Mouse (Mus musculus) intestine, embryonic 15.5 days (tissue): ENCODE results near the gene Mpv17l2. TPM values are rescaled to one million over a fixed set of nuclear protein-coding genes. Genes with fewer than 3 reads are reported as not detected.

Experiments
- ATAC-seq: fragments of 200-750 bp; cut with Nextera tagmentation; 2 replicates; pipeline ENCODE4 v1.8.0; 2017; ENCODE audit warnings: moderate TSS enrichment, moderate library complexity
- H3K27ac ChIP-seq: fragments of 300-500 bp; sonication (generic); 2 replicates; pipeline ENCODE4 v1.5.1; 2015; ENCODE audit warnings: mild to moderate bottlenecking, inconsistent platforms
- H3K27me3 ChIP-seq: fragments of 300-500 bp; sonication (generic); replicated peaks from 2 replicates; pipeline ENCODE4 v1.6.1; 2015; ENCODE audit warnings: inconsistent platforms
- H3K36me3 ChIP-seq: fragments of 300-500 bp; sonication (generic); 2 replicates; pipeline ENCODE4 v1.6.1; 2015; ENCODE audit warnings: inconsistent platforms
- H3K4me1 ChIP-seq: fragments of 300-500 bp; sonication (generic); replicated peaks from 2 replicates; pipeline ENCODE4 v1.6.1; 2015; ENCODE audit warnings: inconsistent platforms
- H3K4me2 ChIP-seq: fragments of 300-500 bp; sonication (generic); replicated peaks from 2 replicates; pipeline ENCODE4 v1.6.1; 2015; ENCODE audit warnings: mild to moderate bottlenecking, inconsistent platforms
- H3K4me3 ChIP-seq: fragments of 300-500 bp; sonication (generic); replicated peaks from 2 replicates; pipeline ENCODE4 v1.5.1; 2015; ENCODE audit warnings: inconsistent platforms
- H3K9ac ChIP-seq: fragments of 300-500 bp; sonication (generic); 2 replicates; pipeline ENCODE4 v1.6.1; 2015; ENCODE audit warnings: inconsistent platforms
- H3K9me3 ChIP-seq: fragments of 300-500 bp; sonication (generic); 2 replicates; pipeline ENCODE4 v1.6.1; 2016; ENCODE audit warnings: inconsistent platforms
- WGBS: fragments of 180-500 bp; shearing (Covaris S2); methylation state at CpG from one replicate; pipeline ENCODE4 v1.1.7; 2015; 5-methylcytosine and 5-hydroxymethylcytosine counted together
- polyA plus RNA-seq: library from polyadenylated mRNA; unstranded; fragments of >200 nt; fragmentation: Nextera tagmentation; extraction: Ambion mirVana; gene quantifications from 2 replicates; pipeline ENCODE4 v1.2.1, GENCODE M21; 2015

The Mpv17l2 gene
- polyA plus RNA-seq, 1 experiment from 2014 or later: 59.1 TPM

DNA sequence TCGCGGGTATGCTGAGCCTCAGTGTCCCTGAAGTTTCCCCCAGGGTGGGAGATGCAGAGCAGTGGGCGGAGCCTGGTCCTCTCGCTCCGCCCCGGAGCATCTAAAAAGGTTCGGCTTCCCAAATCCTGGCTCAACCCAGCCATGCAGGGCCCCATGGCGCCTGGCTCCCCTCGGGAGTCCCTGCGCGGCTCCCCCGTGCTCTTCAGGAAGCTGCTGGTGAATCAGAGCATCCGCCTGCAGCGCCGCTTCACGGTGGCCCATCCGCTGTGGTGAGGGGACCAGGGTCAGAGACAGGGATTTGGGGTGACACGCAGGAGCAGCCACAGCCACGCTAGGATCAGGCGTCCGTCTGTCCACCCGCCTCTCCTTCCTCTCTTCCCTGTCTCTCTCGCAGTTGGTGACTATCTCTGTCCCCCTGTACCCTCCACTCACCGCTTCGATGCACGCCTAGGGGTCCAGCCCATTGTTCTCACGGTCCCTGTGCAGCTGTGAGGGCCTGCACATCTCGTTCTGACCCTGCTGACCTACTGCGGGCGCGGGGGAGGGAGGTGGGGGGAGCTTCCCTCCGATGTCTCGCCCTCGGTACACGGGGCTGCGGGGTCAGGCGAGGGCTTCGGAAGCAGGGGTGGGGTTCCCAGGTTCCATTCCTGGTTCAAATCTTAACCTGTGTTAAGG, 17.6 kb downstream of the Mpv17l2 start:
- Histone ChIP-seq H3K4me3 (peak overlapping the region; percentile 7; the same call in 1 of the 2 replicates), H3K4me1 (peaks cover 17% of the 10 kb centered on the region), H3K4me2 (peak overlapping the region; percentile 59), H3K27ac (no peak overlapping the region), H3K9ac (0 out of 2 replicates have a peak overlapping the region, but pooled peaks have one; percentile 10), H3K27me3 (peaks cover 68% of the 10 kb centered on the region), H3K9me3 (no peaks in the 10 kb centered on the region), H3K36me3 (no peaks in the 10 kb centered on the region)
- ATAC-seq: 0 out of 2 replicates have a peak, but pooled peaks have one; percentile 12
- 6% methylated on average over 38 of the region's 38 CpGs for WGBS

DNA sequence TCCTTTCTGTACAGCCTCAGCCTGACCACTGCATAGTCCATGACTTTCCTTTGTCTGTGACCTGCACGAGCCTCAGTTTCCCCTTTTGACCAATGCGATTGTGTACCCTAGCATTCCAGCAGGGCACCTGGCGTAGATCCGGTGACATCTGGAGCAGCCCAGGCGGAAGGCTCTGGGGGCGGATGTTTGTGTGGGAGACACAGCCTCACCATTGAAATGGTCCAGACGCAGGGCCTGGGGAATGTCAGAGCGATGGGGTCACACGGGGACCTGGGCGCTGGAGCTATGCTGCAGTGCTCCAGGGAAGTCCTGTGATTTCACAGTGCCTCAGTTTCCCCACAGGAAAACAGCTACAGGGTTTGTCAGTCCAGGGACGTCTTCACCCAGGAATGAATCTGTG, 18.6 kb downstream of the Mpv17l2 start:
- Histone ChIP-seq H3K27ac (no peak overlapping the region), H3K27me3 (peaks cover 60% of the 10 kb centered on the region), H3K4me3 (no peak overlapping the region), H3K9me3 (no peaks in the 10 kb centered on the region), H3K36me3 (no peaks in the 10 kb centered on the region), H3K9ac (no peak overlapping the region), H3K4me1 (peaks cover 17% of the 10 kb centered on the region), H3K4me2 (no peak overlapping the region)
- 44% methylated on average over 11 of the region's 11 CpGs for WGBS
- ATAC-seq: no peak

DNA sequence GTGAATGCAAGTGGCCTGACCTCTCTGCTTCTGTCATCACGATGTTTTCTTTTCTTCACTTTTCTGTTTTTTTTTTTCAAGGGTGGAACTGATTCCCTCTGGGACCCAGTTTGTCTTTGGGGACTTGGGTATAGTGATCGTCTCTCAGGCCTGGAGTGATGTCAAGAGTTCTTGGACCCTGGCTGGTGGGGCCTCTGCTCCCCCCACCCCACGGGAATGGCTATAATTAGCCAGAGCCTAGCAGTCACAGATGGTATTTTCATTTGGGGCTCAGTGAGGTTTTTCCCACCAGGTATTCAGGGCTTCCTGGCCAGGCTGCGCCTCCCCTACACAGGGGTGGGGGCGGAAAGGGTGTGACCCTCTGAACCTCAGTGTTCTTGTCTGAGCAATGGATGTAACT, 19.1 kb downstream of the Mpv17l2 start:
- WGBS: 54% methylated on average over 5 of the region's 5 CpGs
- ATAC-seq: no peak
- Histone ChIP-seq H3K27me3 (peaks cover 56% of the 10 kb centered on the region), H3K9me3 (no peaks in the 10 kb centered on the region), H3K4me1 (peaks cover 17% of the 10 kb centered on the region), H3K36me3 (no peaks in the 10 kb centered on the region), H3K4me2 (no peak overlapping the region), H3K9ac (no peak overlapping the region), H3K27ac (no peak overlapping the region), H3K4me3 (no peak overlapping the region)

DNA sequence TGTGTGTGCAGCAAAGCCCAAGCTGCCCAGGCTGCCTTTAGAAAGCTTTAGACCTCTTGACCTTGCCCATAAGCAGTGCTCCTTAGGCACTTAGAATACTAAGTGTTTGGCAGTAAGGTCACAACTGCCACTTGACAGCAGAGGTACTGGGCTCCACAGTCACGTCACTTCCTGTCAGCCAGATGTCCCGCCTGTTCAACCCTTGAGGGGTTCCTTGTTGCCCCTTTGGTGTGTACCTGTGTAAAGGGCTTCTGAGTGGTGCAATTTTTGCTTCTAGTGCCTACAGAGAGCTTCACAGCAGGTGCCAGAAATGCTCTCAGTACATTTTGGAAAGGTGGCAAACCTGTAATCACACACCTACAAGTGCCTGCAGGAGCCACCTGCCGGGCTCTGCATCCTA, 22.5 kb downstream of the Mpv17l2 start:
- H3K9ac ChIP-seq: no peak overlapping the region
- WGBS: 64% methylated on average over 3 of the region's 3 CpGs
- no peaks in the 10 kb centered on the region for H3K36me3 ChIP-seq
- no peaks in the 10 kb centered on the region for H3K9me3 ChIP-seq
- H3K27ac ChIP-seq: no peak overlapping the region
- no peak for ATAC-seq
- H3K4me2 ChIP-seq: no peak overlapping the region
- peaks cover 23% of the 10 kb centered on the region for H3K27me3 ChIP-seq
- peaks cover 8% of the 10 kb centered on the region for H3K4me1 ChIP-seq
- no peak overlapping the region for H3K4me3 ChIP-seq

DNA sequence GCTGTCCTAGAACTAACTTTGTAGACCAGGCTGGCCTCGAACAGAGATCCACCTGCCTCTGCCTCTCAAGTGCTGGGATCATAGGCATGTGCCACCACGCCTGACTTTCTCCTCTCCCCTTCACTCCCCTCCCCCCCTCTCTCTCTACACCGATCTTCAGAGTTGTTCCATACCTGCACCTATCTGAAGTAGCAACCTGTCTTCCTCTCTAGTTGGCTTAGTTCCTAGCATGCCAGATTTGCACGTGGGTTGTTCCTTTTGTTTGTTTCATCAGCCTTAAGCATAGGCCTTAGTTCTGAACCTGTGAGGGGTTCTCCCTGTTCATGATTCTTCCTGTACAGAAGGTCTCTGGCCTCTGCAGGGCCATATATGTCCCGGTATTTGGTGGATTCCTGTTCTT, 23.0 kb downstream of the Mpv17l2 start:
- Histone ChIP-seq H3K9ac (no peak overlapping the region), H3K27me3 (peaks cover 18% of the 10 kb centered on the region), H3K4me3 (no peak overlapping the region), H3K36me3 (no peaks in the 10 kb centered on the region), H3K4me2 (no peak overlapping the region), H3K4me1 (0 out of 2 replicates have a peak, but pooled peaks cover 3% of the 10 kb centered on the region), H3K27ac (no peak overlapping the region), H3K9me3 (no peaks in the 10 kb centered on the region)
- ATAC-seq: no peak
- WGBS: 64% methylated on average over 5 of the region's 5 CpGs

DNA sequence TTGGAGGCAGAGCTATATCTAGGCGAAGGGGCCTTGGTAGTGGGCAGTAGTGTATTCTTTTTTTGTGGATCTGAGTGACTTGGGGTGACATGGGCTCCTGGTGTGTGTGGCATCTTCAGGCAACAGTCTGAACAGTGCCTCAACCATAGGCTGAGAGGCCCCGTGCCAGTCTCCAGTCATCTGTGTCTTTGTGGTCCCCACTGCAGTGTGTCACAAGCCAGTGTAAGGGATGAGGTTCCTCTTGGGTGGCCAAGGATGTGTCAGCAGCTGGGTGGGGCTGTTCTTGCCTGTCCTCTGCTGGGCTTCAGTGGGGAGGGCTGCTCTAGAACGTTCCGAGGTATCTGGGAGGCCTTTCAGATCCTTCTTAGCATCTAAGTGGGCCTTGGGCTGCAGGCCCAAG, 29.8 kb downstream of the Mpv17l2 start:
- no peaks in the 10 kb centered on the region for H3K9me3 ChIP-seq
- no peaks in the 10 kb centered on the region for H3K36me3 ChIP-seq
- ATAC-seq: no peak
- no peak overlapping the region for H3K9ac ChIP-seq
- no peak overlapping the region for H3K27ac ChIP-seq
- H3K4me2 ChIP-seq: no peak overlapping the region
- no peak overlapping the region for H3K4me3 ChIP-seq
- WGBS: 85% methylated on average over 4 of the region's 4 CpGs
- peaks cover 8% of the 10 kb centered on the region; the same call in 1 of the 2 replicates for H3K4me1 ChIP-seq
- peaks cover 20% of the 10 kb centered on the region for H3K27me3 ChIP-seq

DNA sequence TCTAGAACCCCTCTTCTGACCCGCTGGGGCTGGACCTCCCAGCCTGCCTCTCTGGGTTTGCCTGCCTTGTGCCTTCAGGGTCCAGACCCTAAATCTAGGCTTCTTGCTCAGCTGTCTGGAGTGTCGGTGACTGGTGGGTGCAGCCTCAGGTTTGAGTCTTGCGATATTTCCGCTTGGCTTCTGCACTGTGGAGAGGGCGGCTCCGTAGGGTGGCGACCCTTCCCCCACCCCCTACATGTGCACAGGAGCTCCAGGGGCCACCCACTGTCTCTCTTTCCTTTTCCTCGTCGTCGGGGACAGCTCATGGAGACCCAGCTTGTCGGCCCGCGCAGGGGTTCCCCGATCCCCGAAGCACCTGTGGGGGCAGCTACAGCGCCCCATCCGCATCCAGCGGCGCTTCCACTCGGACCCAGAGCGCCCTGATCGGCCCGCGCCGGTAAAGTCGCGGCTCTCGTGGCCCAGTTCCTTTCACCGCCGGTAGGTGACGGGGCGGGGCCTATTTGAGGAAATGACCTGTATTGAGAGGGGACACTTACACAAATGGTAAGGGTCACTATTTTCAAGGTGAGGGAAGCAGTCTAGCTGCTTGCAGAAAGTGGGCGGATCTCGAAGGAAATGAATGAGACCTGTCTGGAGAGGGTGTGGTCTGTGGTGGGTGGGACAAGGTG, 30.8 kb downstream of the Mpv17l2 start:
- Histone ChIP-seq H3K4me1 (peaks cover 8% of the 10 kb centered on the region; the same call in 1 of the 2 replicates), H3K36me3 (no peaks in the 10 kb centered on the region), H3K27ac (no peak overlapping the region), H3K9ac (peak overlapping the region; percentile 50), H3K27me3 (peaks cover 21% of the 10 kb centered on the region), H3K4me2 (peak overlapping the region; percentile 74), H3K4me3 (peak overlapping the region; percentile 38), H3K9me3 (no peaks in the 10 kb centered on the region)
- WGBS: 2% methylated on average over 34 of the region's 34 CpGs
- peak; percentile 62 for ATAC-seq

DNA sequence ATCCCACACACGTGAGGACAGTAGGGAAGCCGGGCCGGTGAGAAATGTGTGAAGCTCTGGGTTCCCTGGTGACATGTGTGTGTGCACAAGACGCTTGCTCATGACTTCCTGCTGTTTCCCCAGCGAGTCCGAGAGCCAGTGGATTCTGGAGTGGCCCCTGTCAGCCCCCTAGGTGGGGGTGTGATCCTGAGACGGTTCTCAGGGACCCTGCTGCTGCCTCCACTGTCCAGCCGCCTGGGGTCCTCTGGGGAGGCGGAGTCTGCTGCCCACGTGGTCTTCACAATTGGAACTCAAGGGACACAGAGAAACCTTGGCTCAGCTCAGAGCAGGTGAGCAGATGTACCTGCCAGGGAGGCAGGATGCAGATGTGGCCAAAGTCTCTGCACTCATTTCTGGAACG, 34.0 kb downstream of the Mpv17l2 start:
- Histone ChIP-seq H3K4me1 (peaks cover 11% of the 10 kb centered on the region; the same call in 1 of the 2 replicates), H3K9ac (no peak overlapping the region), H3K36me3 (no peaks in the 10 kb centered on the region), H3K27me3 (peaks cover 21% of the 10 kb centered on the region), H3K4me2 (no peak overlapping the region), H3K27ac (no peak overlapping the region), H3K9me3 (no peaks in the 10 kb centered on the region), H3K4me3 (no peak overlapping the region)
- WGBS: 52% methylated on average over 11 of the region's 11 CpGs
- ATAC-seq: no peak

DNA sequence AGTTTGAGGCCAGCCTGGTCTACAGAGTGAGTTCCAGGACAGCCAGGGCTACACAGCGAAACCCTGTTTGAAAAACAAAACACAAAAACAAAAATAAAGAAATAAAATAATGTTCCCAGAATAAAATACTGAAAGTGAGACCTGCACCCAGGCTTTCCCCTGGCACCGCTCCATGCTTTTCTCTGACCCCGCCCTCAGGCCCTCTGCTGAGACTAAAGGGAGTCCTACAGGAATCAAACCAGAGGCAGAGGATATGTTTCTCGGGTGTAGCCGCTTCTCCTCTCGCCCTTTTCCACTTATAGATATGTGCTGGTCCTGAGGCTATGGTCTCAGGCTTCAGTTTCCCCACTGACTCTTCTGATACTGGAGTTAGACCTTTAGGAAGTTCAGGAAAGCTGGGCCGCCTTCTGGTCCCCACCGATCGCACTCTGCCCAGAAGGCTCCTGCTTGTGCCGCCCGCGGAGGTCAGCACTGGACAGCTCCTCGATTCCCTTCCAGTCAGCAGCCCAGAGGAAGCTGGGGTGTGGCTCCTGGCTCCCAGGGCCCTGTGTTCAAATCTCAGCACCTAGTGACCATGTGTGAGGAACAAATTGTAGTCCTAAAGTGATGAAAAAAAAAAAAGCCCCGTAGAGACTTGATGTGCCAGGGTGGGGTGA, 34.8 kb downstream of the Mpv17l2 start:
- H3K9me3 ChIP-seq: no peaks in the 10 kb centered on the region
- no peak for ATAC-seq
- no peak overlapping the region for H3K27ac ChIP-seq
- 28% methylated on average over 14 of the region's 14 CpGs for WGBS
- no peaks in the 10 kb centered on the region for H3K36me3 ChIP-seq
- no peak overlapping the region for H3K4me3 ChIP-seq
- peaks cover 11% of the 10 kb centered on the region; the same call in 1 of the 2 replicates for H3K4me1 ChIP-seq
- H3K27me3 ChIP-seq: peaks cover 21% of the 10 kb centered on the region
- H3K4me2 ChIP-seq: no peak overlapping the region
- H3K9ac ChIP-seq: no peak overlapping the region

DNA sequence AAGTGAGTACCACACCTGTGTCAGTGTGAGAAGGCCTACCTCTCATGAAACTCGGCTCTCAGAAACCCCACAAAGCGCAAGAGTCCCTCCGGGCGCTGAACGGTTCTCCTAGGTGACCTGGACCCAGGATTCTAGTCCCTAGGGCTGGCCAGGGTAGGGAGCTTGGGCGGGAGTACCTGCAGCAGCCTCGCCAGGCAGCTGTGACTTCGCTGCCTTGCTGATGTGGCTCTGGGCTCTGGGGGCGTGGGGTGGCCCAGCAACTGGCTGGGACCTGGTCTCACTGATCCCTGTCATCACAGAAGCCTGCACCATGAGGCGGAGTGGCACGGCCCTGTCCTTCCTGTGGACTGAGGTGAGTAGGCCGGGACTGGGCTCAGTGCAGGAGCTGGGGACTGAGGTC, 36.5 kb downstream of the Mpv17l2 start:
- ATAC-seq: no peak

DNA sequence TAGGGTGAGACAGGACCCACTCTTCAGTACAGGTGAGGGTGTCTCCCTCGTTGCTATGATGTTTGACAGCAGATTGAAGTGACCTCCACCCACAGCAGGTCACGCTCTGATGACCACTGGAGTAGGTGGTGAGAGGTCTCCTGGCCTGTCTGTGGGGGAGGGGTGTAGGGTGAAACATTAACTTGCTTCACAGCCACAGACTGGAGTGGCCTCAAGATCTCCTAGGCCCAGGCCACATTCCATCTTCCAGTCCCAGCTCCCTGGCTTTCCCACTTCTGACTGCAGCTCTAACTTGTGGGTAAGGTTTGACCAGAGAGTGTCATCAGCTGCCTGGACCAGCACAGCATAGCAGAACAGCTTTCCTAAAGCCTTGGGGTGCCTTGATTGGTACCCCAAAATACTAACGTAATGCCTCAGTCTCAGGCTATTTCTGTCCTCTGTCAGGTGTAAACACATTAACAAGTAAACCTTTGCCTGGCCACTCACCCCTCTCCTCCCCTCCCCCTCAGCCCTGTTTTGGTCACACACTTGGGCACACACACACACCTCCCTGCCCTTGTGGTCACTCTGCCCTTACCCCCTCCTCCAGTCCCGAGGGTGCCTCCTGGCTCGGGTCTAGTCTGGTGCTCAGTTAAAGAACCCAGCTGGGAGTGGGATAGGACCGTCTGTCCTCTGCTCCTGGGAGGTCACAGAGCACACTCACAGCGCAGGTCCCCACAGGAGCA, 37.1 kb downstream of the Mpv17l2 start, which contains the start of gene Pde4c:
Pde4c (plus strand) TSS at position 235 of the 725 bp plus-strand sequence.
- Histone ChIP-seq H3K4me3 (no peak within 1 kb of the TSS), H3K9ac (no peak within 1 kb of the TSS)

More for the DNA sequence above, 36.5 kb downstream of the Mpv17l2 start:
- no peak overlapping the region for H3K27ac ChIP-seq
- no peak overlapping the region for H3K4me2 ChIP-seq
- H3K27me3 ChIP-seq: 0 out of 2 replicates have a peak, but pooled peaks cover 10% of the 10 kb centered on the region
- peaks cover 3% of the 10 kb centered on the region; the same call in 1 of the 2 replicates for H3K4me1 ChIP-seq
- 73% methylated on average over 12 of the region's 12 CpGs for WGBS
- no peaks in the 10 kb centered on the region for H3K9me3 ChIP-seq
- H3K36me3 ChIP-seq: no peaks in the 10 kb centered on the region
- H3K9ac ChIP-seq: no peak overlapping the region
- H3K4me3 ChIP-seq: no peak overlapping the region

More for the DNA sequence above, 37.1 kb downstream of the Mpv17l2 start, which contains the start of gene Pde4c:
- no peaks in the 10 kb centered on the region for H3K36me3 ChIP-seq
- H3K4me2 ChIP-seq: no peak within 1 kb of the TSS
- H3K4me1 ChIP-seq: peaks cover 3% of the 10 kb centered on the region; the same call in 1 of the 2 replicates
- 0 out of 2 replicates have a peak, but pooled peaks cover 10% of the 10 kb centered on the region for H3K27me3 ChIP-seq
- 0 out of 2 replicates have a peak within 1 kb of the TSS, but pooled peaks have one; percentile 17 for H3K27ac ChIP-seq
- no peaks in the 10 kb centered on the region for H3K9me3 ChIP-seq
- 50% methylated on average over 7 of the region's 7 CpGs for WGBS
- peak; percentile 61 for ATAC-seq
